Mouse (Mus musculus): ENCODE data around the gene Cphx2. TPM values are rescaled to one million over a fixed set of nuclear protein-coding genes. Genes with fewer than 3 reads are reported as not detected.

The Cphx2 gene
- not detected in 2 replicates for total RNA-seq (2023)

DNA sequence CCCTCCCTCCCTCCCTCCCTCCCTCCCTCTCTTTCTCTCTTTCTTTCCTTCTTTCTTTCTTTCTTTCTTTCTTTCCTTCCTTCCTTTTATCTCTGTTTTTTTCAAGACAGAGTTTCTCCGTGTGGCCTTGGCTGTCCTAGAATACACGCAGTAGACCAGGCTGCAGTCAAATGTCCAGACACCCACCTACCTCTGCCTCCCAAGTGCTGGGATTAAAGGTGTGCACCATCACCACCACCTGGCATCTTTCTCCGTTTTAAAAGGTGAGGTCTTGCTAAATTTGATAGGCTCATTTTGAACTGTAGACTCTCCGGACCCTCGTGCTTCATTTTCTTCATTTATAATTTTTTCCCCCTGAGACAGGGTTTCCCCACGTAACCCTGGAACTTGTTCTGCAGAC lies at the start of gene Cphx2:
Gene Cphx2 (plus strand): TSS at position 301 of the 400 bp plus-strand sequence.

DNA sequence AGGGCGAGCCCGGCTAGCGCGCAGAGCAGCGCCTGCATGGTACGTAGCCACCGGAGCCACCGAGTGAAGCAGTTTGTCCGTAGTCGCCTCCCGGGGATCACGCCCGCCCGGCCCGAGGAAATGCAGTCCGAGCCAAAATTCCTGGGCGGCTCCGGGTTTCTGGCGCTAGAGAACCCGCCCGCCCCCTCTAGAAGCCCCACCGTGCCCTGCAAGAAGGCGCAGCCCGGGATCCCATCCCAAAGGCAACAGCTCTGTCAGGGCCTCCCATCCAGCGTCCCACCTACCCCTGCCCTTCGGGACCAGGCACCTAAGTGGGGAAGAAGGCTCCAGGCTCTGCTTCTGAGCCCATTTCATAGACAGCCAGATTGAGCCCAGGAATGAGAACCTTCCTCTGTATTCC lies 38.7 kb upstream of the Cphx2 start, which contains the start of gene Gm9780:
Gene Gm9780 (minus strand): TSS at position 101 of the 400 bp plus-strand sequence.

DNA sequence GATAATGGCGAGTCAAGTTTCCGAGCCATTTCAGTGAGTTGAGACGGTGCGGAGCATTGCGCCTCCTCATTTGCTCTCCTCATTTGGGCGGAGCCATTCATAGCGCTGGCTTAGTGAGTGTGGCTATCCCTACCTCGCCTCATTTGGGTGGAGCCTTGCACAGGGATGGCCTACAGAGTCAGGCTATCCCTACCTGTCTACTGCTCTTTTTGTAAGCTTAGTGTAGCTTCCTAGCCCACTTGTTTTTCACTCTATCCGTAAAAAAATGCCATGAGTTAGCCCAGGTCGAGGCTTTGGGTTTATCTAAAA lies 14.0 kb upstream of the Cphx2 start, which contains the start of gene Tmem254c:
Gene Tmem254c (minus strand): TSS at position 31 of the 309 bp plus-strand sequence.

DNA sequence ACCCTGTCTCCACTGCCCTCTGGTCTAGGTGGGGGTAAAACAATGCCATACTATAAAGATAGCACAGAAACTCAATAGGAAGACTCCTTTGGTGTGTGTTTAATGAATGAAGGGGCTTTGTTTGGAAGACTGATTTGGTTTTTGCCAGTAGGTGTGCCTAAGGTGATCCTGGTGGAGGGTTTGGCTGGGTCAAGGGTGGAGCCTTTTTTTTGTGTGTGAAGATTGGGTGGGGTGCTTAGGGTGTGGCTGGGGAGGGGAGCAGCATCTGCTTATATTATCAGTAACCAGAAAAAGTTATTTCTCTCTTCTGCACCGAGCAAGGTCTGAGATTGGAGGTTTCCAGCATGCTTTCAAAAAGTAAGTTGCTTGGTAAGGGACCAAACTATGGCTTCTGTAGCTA lies 681 bp downstream of the Cphx2 start, which contains the start of gene Cphx3:
Gene Cphx3 (plus strand): TSS at position 301 of the 400 bp plus-strand sequence.

DNA sequence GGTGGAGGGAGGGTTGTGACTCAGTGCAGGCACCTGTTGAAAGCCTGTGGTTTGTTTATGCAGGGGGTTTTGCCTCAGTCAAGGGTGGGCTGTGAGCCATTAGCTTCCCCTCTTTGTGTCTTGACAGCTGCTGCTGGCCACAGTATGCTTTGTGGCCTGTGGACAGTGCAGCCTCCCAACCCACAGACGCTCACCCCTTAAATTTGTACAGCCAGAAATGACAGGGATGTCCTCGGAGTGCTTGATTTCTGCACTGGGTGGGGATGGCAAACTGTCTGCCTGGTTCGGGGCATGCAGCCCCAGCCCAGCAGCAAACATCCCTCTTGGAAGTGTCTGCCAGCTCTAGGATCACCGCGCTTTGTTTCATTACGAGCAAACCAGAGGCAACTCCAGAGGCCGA lies 36.8 kb downstream of the Cphx2 start, which contains the start of gene Duxbl2:
Gene Duxbl2 (plus strand): TSS at position 200 of the 400 bp plus-strand sequence.

Other genes with a start within 250 kb of the Cphx2 start
- gene Anxa11, start 239.4 kb upstream of the Cphx2 start, total RNA-seq (2023) = 442 and 511 TPM in 2 replicates
- gene Plac9a, start 178.4 kb upstream of the Cphx2 start, total RNA-seq (2023) = not detected in 2 replicates
- 1.2 and 4.0 TPM in 2 replicates for gene Tmem254a, start 153.8 kb upstream of the Cphx2 start, total RNA-seq (2023)
- gene Cphx1, start 143.2 kb upstream of the Cphx2 start, total RNA-seq (2023) = not detected in 2 replicates
- gene Duxbl1, start 102.9 kb upstream of the Cphx2 start, total RNA-seq (2023) = not detected in 2 replicates
- not detected in 2 replicates for gene Gm9780, start 38.8 kb upstream of the Cphx2 start, total RNA-seq (2023)
- 4.0 TPM in 1 of 2 replicates, not detected in the other for gene Tmem254c, start 14.2 kb upstream of the Cphx2 start, total RNA-seq (2023)
- not detected in 2 replicates for gene Cphx3, start 781 bp downstream of the Cphx2 start, total RNA-seq (2023)
- gene Duxbl2, start 36.8 kb downstream of the Cphx2 start, total RNA-seq (2023) = not detected in 2 replicates
- not detected in 2 replicates for gene Plac9b, start 101.0 kb downstream of the Cphx2 start, total RNA-seq (2023)
- gene Tmem254b, start 125.5 kb downstream of the Cphx2 start, total RNA-seq (2023) = 5.5 and 7.2 TPM in 2 replicates
- gene Duxbl3, start 176.4 kb downstream of the Cphx2 start, total RNA-seq (2023) = not detected in 2 replicates

All from neutrophil, adult 65 days (primary cell).